Mouse (Mus musculus) layer of hippocampus, adult 2 months (tissue): ENCODE results near the gene Olfr101. TPM values are rescaled to one million over a fixed set of nuclear protein-coding genes. Genes with fewer than 3 reads are reported as not detected.

Source experiments
- DNase-seq, 2 experiments: peaks; one replicate each; pipeline ENCODE4 v3.0.0; 2022; ENCODE audit warnings: low spot score in 2 of 2
- H3K27ac ChIP-seq: fragments of 200-600 bp; 2 replicates; pipeline ENCODE4 v1.8.1; 2022
- H3K4me3 ChIP-seq: fragments of 200-600 bp; 2 replicates; pipeline ENCODE4 v1.8.1; 2022; ENCODE audit warnings: mild to moderate bottlenecking
- CTCF ChIP-seq: fragments of 200-600 bp; conservative IDR thresholded peaks from 2 replicates; pipeline ENCODE4 v1.8.1; 2022; ENCODE audit warnings: antibody characterized with exemption, mild to moderate bottlenecking, moderate library complexity
- total RNA-seq, 2 experiments: library from RNA; stranded (reverse); gene quantifications; 2 replicates each; pipeline ENCODE4 v1.2.3; 2021

Olfr101 gene
- total RNA-seq, 2 experiments from 2014 or later, result not detected

- no peak for DNase-seq
- Histone ChIP-seq H3K27ac (no peak overlapping the region), H3K4me3 (no peak overlapping the region)
- TF ChIP-seq CTCF, result no peak
These were observed 54.7 kb downstream of the Olfr101 start for GRCm38 (mm10) chr17:37249460-37249859.

Other genes starting within 250 kb of the Olfr101 start
- gene Olfr90, start 215.8 kb downstream of the Olfr101 start, total RNA-seq, result not detected
- gene Olfr91, start 206.0 kb downstream of the Olfr101 start, total RNA-seq, result not detected
- not detected for gene Olfr92, start 184.2 kb downstream of the Olfr101 start, total RNA-seq
- not detected for gene Olfr93, start 142.8 kb downstream of the Olfr101 start, total RNA-seq
- not detected for gene Ubd, start 110.4 kb downstream of the Olfr101 start, total RNA-seq
- not detected for gene Olfr94, start 103.3 kb downstream of the Olfr101 start, total RNA-seq
- not detected for gene Olfr95, start 91.2 kb downstream of the Olfr101 start, total RNA-seq
- not detected for gene Olfr96, start 84.2 kb downstream of the Olfr101 start, total RNA-seq
- gene Olfr97, start 67.0 kb downstream of the Olfr101 start, total RNA-seq, result not detected
- gene Olfr98, start 40.6 kb downstream of the Olfr101 start, total RNA-seq, result not detected
- gene H2-M3, start 34.1 kb downstream of the Olfr101 start, total RNA-seq, result 1 to 10 TPM; 2.4 to 3.4 TPM
- gene Olfr99, start 20.9 kb downstream of the Olfr101 start, total RNA-seq, result not detected
- not detected for gene Olfr102, start 12.7 kb upstream of the Olfr101 start, total RNA-seq
- gene Olfr103, start 35.4 kb upstream of the Olfr101 start, total RNA-seq, result not detected
- not detected for gene Olfr104-ps, start 55.3 kb upstream of the Olfr101 start, total RNA-seq
- gene Olfr105-ps, start 74.7 kb upstream of the Olfr101 start, total RNA-seq, result not detected
- gene Olfr106-ps, start 86.1 kb upstream of the Olfr101 start, total RNA-seq, result not detected
- gene Olfr107, start 94.9 kb upstream of the Olfr101 start, total RNA-seq, result not detected
- not detected for gene Olfr108, start 141.2 kb upstream of the Olfr101 start, total RNA-seq
- gene Olfr109, start 154.6 kb upstream of the Olfr101 start, total RNA-seq, result not detected
- gene H2-M2, start 179.2 kb upstream of the Olfr101 start, total RNA-seq, result not detected
- gene Olfr110, start 188.2 kb upstream of the Olfr101 start, total RNA-seq, result not detected
- gene Olfr111, start 203.7 kb upstream of the Olfr101 start, total RNA-seq, result not detected